Mouse (Mus musculus): Measurements from ENCODE around the gene Abcc1. TPM values are rescaled to one million over a fixed set of nuclear protein-coding genes. Genes with fewer than 3 reads are reported as not detected.

Abcc1 gene
- polyA plus RNA-seq, 1 experiment: 9.1 TPM

DNA sequence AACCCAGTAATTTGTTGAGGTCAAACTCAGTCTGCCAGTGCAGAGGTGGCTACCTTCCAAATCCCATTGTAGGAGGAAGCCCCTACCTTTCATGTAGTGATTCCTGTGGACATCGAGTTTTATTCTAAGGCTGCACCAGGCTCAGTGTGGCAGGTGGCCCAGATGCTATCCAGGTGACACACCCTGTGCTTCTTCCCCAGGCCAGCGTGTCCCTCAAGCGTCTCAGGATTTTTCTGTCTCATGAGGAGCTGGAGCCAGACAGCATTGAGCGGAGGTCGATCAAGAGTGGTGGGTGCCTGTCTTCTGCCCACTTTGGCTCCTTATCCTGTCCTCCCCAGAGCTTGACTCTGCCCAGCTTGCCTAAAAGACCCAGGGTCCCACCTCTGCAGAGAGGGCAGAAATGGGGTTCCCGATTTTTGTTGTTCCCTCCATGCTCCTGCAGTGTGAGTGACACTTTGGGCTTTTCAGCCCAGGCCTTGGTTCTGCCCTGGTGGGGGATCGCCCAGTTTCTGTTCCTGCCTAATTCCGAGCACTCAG lies 76.2 kb downstream of the Abcc1 start:
- TF ChIP-seq POLR2A (IDR thresholded peaks at IDR 0.05; ENCODE audit: borderline replicate concordance, control insufficient read depth, low read depth, low read length) (no peak), CTCF (IDR thresholded peaks at IDR 0.05; ENCODE audit: control insufficient read depth, insufficient read depth, low read length) (no peak)

DNA sequence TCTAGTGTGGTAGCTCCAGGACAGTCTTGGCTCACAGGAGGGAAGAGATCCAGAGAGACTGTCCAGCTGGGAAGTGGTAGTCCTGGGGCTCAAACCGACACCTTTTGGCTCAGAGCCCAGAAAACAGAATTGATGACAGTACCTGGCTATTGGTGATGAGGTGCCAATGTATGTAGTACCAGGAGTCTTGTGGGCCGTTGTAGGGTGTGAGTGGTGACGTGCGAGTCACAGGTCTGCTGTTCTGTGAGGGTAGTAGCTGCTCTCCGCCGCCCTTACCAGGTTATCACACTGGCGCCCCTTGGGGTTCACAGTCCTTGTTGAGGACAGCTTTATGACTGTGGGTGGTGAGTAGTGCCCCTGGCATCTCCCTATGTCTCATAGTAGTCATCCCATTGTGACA lies 77.2 kb downstream of the Abcc1 start:
- WGBS: 79% methylated on average over 7 of the region's 7 CpGs
- no peak for TF ChIP-seq CTCF (IDR thresholded peaks at IDR 0.05; ENCODE audit: control insufficient read depth, insufficient read depth, low read length)
- TF ChIP-seq POLR2A (IDR thresholded peaks at IDR 0.05; ENCODE audit: borderline replicate concordance, control insufficient read depth, low read depth, low read length): no peak
- H3K4me1 ChIP-seq (ENCODE audit: control insufficient read depth, insufficient read depth, low read length): no peaks in the 10 kb centered on the region
- H3K4me3 ChIP-seq (replicated peaks; ENCODE audit: control insufficient read depth, low read depth, low read length): no peak overlapping the region
- H3K27ac ChIP-seq (ENCODE audit: control insufficient read depth, insufficient read depth, low read depth, low read length, poor library complexity): no peak overlapping the region

More for the DNA sequence above, 76.2 kb downstream of the Abcc1 start:
- no peak overlapping the region for H3K27ac ChIP-seq (ENCODE audit: control insufficient read depth, insufficient read depth, low read depth, low read length, poor library complexity)
- 79% methylated on average over 8 of the region's 8 CpGs for WGBS
- no peaks in the 10 kb centered on the region for H3K4me1 ChIP-seq (ENCODE audit: control insufficient read depth, insufficient read depth, low read length)
- H3K4me3 ChIP-seq (replicated peaks; ENCODE audit: control insufficient read depth, low read depth, low read length): no peak overlapping the region

DNA sequence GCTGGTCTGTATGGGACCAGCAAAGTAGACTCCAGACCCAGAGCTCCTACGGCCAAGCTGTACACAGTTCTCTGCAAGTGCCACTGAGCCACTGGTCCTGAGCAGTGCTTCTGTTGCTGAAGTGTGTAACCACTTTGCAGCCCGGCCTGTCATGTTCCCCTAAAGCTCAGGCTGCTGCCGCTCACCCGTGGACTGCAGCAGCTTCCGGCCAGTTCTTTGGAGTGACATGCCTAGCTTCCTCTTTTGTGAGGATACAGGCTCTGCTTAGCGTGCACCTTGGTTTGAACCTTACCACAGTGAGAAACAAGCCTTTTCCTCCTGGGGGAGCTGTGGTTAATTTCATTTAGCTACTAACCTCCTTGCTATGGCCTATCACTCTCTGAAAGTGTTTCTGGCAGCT lies 77.7 kb downstream of the Abcc1 start:
- Histone ChIP-seq H3K27ac (ENCODE audit: control insufficient read depth, insufficient read depth, low read depth, low read length, poor library complexity) (no peak overlapping the region), H3K4me3 (replicated peaks; ENCODE audit: control insufficient read depth, low read depth, low read length) (no peak overlapping the region), H3K4me1 (ENCODE audit: control insufficient read depth, insufficient read depth, low read length) (no peaks in the 10 kb centered on the region)
- no peak for TF ChIP-seq CTCF (IDR thresholded peaks at IDR 0.05; ENCODE audit: control insufficient read depth, insufficient read depth, low read length)
- TF ChIP-seq POLR2A (IDR thresholded peaks at IDR 0.05; ENCODE audit: borderline replicate concordance, control insufficient read depth, low read depth, low read length): no peak
- WGBS: 13% methylated on average over 6 of the region's 6 CpGs

DNA sequence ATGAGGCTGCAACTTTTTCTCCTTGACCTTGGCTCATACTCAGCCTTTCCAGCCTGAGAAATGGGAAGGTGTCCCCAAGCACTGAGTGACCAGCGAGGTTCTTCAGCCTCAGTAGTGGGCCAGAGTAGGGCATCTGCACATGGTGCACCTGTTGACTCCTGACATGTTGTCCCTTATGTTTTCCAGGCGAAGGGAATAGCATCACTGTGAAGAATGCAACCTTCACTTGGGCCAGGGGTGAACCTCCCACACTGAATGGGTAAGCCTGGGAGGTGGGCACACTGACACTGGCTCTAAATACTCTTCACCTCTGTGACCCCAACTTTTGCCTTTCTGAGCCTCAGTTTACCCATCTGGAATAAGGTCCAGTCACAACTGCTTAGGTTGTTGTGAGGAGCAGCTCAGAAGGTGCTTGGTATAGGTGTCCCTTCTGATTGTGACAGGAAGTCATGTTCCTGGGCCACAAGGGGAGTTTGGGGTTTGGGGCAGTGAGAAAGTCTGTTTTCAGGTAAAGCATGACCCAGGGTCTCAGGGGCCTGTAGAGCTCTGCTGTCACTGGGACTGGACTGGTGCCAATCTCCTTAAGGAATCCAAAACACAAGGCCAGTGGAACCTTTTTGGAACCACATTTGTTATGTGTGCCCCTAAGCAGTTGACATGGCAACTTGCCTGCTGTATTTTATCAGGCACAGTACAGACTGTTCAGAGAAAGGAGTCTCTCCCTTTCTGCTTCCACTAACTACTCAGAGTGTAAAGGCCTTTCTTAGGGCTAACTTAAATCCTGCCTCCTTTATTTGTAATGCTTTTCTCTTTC lies 78.7 kb downstream of the Abcc1 start:
- 72% methylated on average over 2 of the region's 2 CpGs for WGBS
- Histone ChIP-seq H3K27ac (ENCODE audit: control insufficient read depth, insufficient read depth, low read depth, low read length, poor library complexity) (no peak overlapping the region), H3K4me1 (ENCODE audit: control insufficient read depth, insufficient read depth, low read length) (no peaks in the 10 kb centered on the region), H3K4me3 (replicated peaks; ENCODE audit: control insufficient read depth, low read depth, low read length) (no peak overlapping the region)
- TF ChIP-seq CTCF (IDR thresholded peaks at IDR 0.05; ENCODE audit: control insufficient read depth, insufficient read depth, low read length) (no peak), POLR2A (IDR thresholded peaks at IDR 0.05; ENCODE audit: borderline replicate concordance, control insufficient read depth, low read depth, low read length) (no peak)

DNA sequence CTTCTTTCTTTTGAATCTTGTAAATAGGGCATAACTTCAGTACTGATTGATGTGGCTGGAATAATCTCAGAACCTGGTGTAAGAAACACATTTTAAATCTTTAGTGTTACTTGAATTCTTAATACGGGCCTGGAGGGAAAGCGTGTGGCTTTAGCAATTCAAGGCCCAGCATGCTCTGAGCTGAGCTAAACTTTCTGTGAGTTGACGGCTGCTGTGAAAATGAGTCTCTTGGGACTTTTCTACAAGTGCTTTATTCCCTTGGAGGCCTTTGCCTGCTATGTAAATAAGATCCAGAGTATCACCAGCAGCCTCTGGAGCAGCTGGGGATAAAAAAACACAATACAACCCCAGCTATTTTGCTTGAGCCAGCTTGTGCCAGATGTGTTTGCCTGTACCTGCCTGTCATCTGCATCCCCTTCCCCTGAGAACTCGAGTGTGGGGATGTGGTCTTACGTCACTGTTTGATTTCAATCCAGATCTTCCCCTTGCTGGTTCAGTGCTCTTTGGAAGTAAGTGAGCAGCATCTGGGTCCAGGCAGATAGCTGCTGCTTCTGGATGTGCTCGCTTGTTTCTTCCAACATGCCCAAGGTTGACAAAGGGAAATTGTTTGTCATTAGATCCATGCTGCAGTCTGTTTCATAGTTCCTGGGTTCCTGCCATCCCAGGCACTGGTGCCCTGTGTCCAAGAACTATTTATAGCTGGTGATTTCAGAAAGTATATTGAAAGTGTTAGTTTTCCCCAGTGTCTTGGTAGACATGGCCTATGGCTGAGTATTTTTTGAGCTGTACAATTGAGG lies 82.9 kb downstream of the Abcc1 start:
- Histone ChIP-seq H3K4me1 (ENCODE audit: control insufficient read depth, insufficient read depth, low read length) (no peaks in the 10 kb centered on the region), H3K4me3 (replicated peaks; ENCODE audit: control insufficient read depth, low read depth, low read length) (no peak overlapping the region), H3K27ac (ENCODE audit: control insufficient read depth, insufficient read depth, low read depth, low read length, poor library complexity) (no peak overlapping the region)
- 72% methylated on average over 6 of the region's 6 CpGs for WGBS
- no peak for TF ChIP-seq POLR2A (IDR thresholded peaks at IDR 0.05; ENCODE audit: borderline replicate concordance, control insufficient read depth, low read depth, low read length)
- TF ChIP-seq CTCF (IDR thresholded peaks at IDR 0.05; ENCODE audit: control insufficient read depth, insufficient read depth, low read length): no peak

DNA sequence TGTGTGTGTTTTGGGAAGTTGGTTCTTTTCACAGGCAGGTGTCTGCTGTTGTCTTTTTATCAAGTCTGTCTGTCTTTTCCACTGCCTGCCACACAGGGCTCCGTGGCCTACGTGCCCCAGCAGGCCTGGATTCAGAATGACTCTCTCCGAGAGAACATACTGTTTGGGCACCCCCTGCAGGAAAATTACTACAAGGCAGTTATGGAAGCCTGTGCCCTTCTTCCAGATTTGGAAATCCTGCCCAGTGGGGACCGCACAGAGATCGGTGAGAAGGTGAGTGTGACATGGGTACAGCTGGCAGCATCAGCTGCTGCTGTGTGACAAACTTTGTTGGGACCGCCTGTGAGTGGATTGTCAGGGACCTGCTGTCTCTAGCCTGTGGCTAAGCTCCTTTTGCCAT lies 83.8 kb downstream of the Abcc1 start:
- Histone ChIP-seq H3K4me1 (ENCODE audit: control insufficient read depth, insufficient read depth, low read length) (no peaks in the 10 kb centered on the region), H3K27ac (ENCODE audit: control insufficient read depth, insufficient read depth, low read depth, low read length, poor library complexity) (no peak overlapping the region), H3K4me3 (replicated peaks; ENCODE audit: control insufficient read depth, low read depth, low read length) (no peak overlapping the region)
- TF ChIP-seq CTCF (IDR thresholded peaks at IDR 0.05; ENCODE audit: control insufficient read depth, insufficient read depth, low read length): no peak
- TF ChIP-seq POLR2A (IDR thresholded peaks at IDR 0.05; ENCODE audit: borderline replicate concordance, control insufficient read depth, low read depth, low read length): no peak
- 87% methylated on average over 6 of the region's 6 CpGs for WGBS

DNA sequence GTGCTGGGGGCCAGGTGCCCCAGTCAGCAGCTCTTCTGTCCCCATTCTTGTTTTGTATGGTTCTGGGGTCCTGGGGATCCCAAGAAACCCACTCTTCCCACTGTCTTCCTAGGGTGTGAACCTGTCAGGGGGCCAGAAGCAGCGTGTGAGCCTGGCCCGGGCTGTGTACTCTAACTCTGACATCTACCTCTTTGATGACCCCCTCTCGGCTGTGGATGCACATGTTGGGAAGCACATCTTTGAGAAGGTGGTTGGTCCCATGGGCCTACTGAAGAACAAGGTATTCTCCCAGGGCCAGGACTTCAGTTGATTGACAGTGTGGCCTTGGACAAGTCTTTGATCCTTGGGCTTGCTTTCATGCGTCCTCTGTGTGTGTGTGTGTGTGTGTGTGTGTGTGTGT lies 86.0 kb downstream of the Abcc1 start:
- WGBS: 91% methylated on average over 4 of the region's 4 CpGs
- Histone ChIP-seq H3K4me3 (replicated peaks; ENCODE audit: control insufficient read depth, low read depth, low read length) (no peak overlapping the region), H3K27ac (ENCODE audit: control insufficient read depth, insufficient read depth, low read depth, low read length, poor library complexity) (no peak overlapping the region), H3K4me1 (ENCODE audit: control insufficient read depth, insufficient read depth, low read length) (no peaks in the 10 kb centered on the region)
- TF ChIP-seq POLR2A (IDR thresholded peaks at IDR 0.05; ENCODE audit: borderline replicate concordance, control insufficient read depth, low read depth, low read length) (no peak), CTCF (IDR thresholded peaks at IDR 0.05; ENCODE audit: control insufficient read depth, insufficient read depth, low read length) (no peak)

DNA sequence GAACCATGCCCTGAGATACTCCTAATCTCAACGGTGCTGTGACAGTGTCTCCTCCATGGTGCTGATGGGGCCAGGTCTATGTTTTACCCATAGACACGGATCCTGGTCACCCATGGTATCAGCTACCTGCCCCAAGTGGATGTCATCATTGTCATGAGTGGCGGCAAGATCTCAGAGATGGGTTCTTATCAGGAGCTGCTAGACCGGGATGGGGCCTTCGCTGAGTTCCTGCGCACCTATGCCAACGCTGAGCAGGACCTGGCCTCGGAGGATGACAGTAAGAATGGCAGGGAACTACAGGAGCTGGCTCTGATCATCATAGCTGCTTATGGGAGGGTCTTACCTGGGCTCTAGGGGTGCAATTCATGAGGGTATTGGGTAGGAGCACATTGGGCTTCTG lies 86.9 kb downstream of the Abcc1 start:
- Histone ChIP-seq H3K27ac (ENCODE audit: control insufficient read depth, insufficient read depth, low read depth, low read length, poor library complexity) (no peak overlapping the region), H3K4me3 (replicated peaks; ENCODE audit: control insufficient read depth, low read depth, low read length) (no peak overlapping the region), H3K4me1 (ENCODE audit: control insufficient read depth, insufficient read depth, low read length) (no peaks in the 10 kb centered on the region)
- TF ChIP-seq POLR2A (IDR thresholded peaks at IDR 0.05; ENCODE audit: borderline replicate concordance, control insufficient read depth, low read depth, low read length) (no peak), CTCF (IDR thresholded peaks at IDR 0.05; ENCODE audit: control insufficient read depth, insufficient read depth, low read length) (no peak)
- 87% methylated on average over 8 of the region's 8 CpGs for WGBS
